Mouse (Mus musculus): ENCODE measurements around the gene Dennd1a. TPM values are rescaled to one million over a fixed set of nuclear protein-coding genes. Genes with fewer than 3 reads are reported as not detected.

The Dennd1a gene
- polyA plus RNA-seq, 1 experiment from 2014 or later: 3.8 TPM

- Histone ChIP-seq H3K9me3 (ENCODE audit: low read length) (no peaks in the 10 kb centered on the region), H3K4me1 (ENCODE audit: insufficient read depth) (peaks cover 16% of the 10 kb centered on the region), H3K27ac (ENCODE audit: low read depth) (no peak overlapping the region), H3K4me2 (ENCODE audit: low read depth, low read length) (no peak overlapping the region), H3K9ac (replicated peaks) (no peak overlapping the region), H3K36me3 (replicated peaks; ENCODE audit: insufficient read depth, low read length) (no peaks in the 10 kb centered on the region), H3K4me3 (ENCODE audit: low read depth, low read length) (no peak overlapping the region), H3K27me3 (ENCODE audit: insufficient read depth, low read length) (no peaks in the 10 kb centered on the region)
- 74% methylated on average over 6 of the region's 6 CpGs for WGBS (ENCODE audit: insufficient replicate concordance)
- ATAC-seq (no peak), DNase-seq (no peak)
- no peak for TF ChIP-seq CTCF (IDR thresholded peaks at IDR 0.05; ENCODE audit: low read depth)
- TF ChIP-seq EP300 (IDR thresholded peaks at IDR 0.05; ENCODE audit: low read depth): no peak
These were observed 157.0 kb downstream of the Dennd1a start for GRCm38 (mm10) chr2:38129961-38130802.

- Histone ChIP-seq H3K4me1 (ENCODE audit: insufficient read depth) (peaks cover 5% of the 10 kb centered on the region), H3K4me3 (ENCODE audit: low read depth, low read length) (no peak overlapping the region), H3K4me2 (ENCODE audit: low read depth, low read length) (peak overlapping the region; percentile 50), H3K9me3 (ENCODE audit: low read length) (no peaks in the 10 kb centered on the region), H3K27me3 (ENCODE audit: insufficient read depth, low read length) (no peaks in the 10 kb centered on the region), H3K36me3 (replicated peaks; ENCODE audit: insufficient read depth, low read length) (peaks cover 3% of the 10 kb centered on the region; the same call in 1 of the 2 replicates), H3K9ac (replicated peaks) (no peak overlapping the region), H3K27ac (ENCODE audit: low read depth) (peak overlapping the region; percentile 53; the same call in 1 of the 2 replicates)
- WGBS (ENCODE audit: insufficient replicate concordance): 43% methylated on average over 3 of the region's 3 CpGs
- ATAC-seq (peak; percentile 87), DNase-seq (no peak)
- no peak for TF ChIP-seq CTCF (IDR thresholded peaks at IDR 0.05; ENCODE audit: low read depth)
- peak; percentile 94 for TF ChIP-seq EP300 (IDR thresholded peaks at IDR 0.05; ENCODE audit: low read depth)
These were observed 160.8 kb downstream of the Dennd1a start for GRCm38 (mm10) chr2:38126383-38126732.

GRCm38 (mm10) chr2:38125671-38126382 lies 161.4 kb downstream of the Dennd1a start:
- Histone ChIP-seq H3K9me3 (ENCODE audit: low read length) (no peaks in the 10 kb centered on the region), H3K4me3 (ENCODE audit: low read depth, low read length) (no peak overlapping the region), H3K27me3 (ENCODE audit: insufficient read depth, low read length) (no peaks in the 10 kb centered on the region), H3K9ac (replicated peaks) (no peak overlapping the region), H3K4me2 (ENCODE audit: low read depth, low read length) (peak overlapping the region; percentile 50), H3K4me1 (ENCODE audit: insufficient read depth) (peaks cover 5% of the 10 kb centered on the region), H3K36me3 (replicated peaks; ENCODE audit: insufficient read depth, low read length) (peaks cover 3% of the 10 kb centered on the region; the same call in 1 of the 2 replicates), H3K27ac (ENCODE audit: low read depth) (peak overlapping the region; percentile 53; the same call in 1 of the 2 replicates)
- WGBS (ENCODE audit: insufficient replicate concordance): 54% methylated on average over 5 of the region's 5 CpGs
- TF ChIP-seq CTCF (IDR thresholded peaks at IDR 0.05; ENCODE audit: low read depth): peak; percentile 19; the same call in 1 of the 2 replicates
- no peak for TF ChIP-seq EP300 (IDR thresholded peaks at IDR 0.05; ENCODE audit: low read depth)
- DNase-seq: no peak
- peak; percentile 88 for ATAC-seq

GRCm38 (mm10) chr2:38124727-38125126 lies 162.5 kb downstream of the Dennd1a start:
- Histone ChIP-seq H3K4me2 (ENCODE audit: low read depth, low read length) (no peak overlapping the region), H3K9ac (replicated peaks) (no peak overlapping the region), H3K4me1 (ENCODE audit: insufficient read depth) (peaks cover 5% of the 10 kb centered on the region), H3K36me3 (replicated peaks; ENCODE audit: insufficient read depth, low read length) (peaks cover 3% of the 10 kb centered on the region; the same call in 1 of the 2 replicates), H3K27ac (ENCODE audit: low read depth) (no peak overlapping the region), H3K4me3 (ENCODE audit: low read depth, low read length) (no peak overlapping the region), H3K27me3 (ENCODE audit: insufficient read depth, low read length) (no peaks in the 10 kb centered on the region), H3K9me3 (ENCODE audit: low read length) (no peaks in the 10 kb centered on the region)
- WGBS (ENCODE audit: insufficient replicate concordance): 86% methylated on average over 1 of the region's 1 CpGs
- no peak for DNase-seq
- TF ChIP-seq EP300 (IDR thresholded peaks at IDR 0.05; ENCODE audit: low read depth) (no peak), CTCF (IDR thresholded peaks at IDR 0.05; ENCODE audit: low read depth) (no peak)
- no peak for ATAC-seq

GRCm38 (mm10) chr2:38115000-38115399 lies 172.2 kb downstream of the Dennd1a start:
- H3K4me2 ChIP-seq (ENCODE audit: low read depth, low read length): no peak overlapping the region
- H3K27ac ChIP-seq (ENCODE audit: low read depth): no peak overlapping the region
- DNase-seq: no peak
- TF ChIP-seq EP300 (IDR thresholded peaks at IDR 0.05; ENCODE audit: low read depth): no peak
- TF ChIP-seq CTCF (IDR thresholded peaks at IDR 0.05; ENCODE audit: low read depth): no peak
- no peak overlapping the region for H3K9ac ChIP-seq (replicated peaks)
- H3K36me3 ChIP-seq (replicated peaks; ENCODE audit: insufficient read depth, low read length): no peaks in the 10 kb centered on the region
- no peak for ATAC-seq
- no peaks in the 10 kb centered on the region for H3K9me3 ChIP-seq (ENCODE audit: low read length)
- no peak overlapping the region for H3K4me3 ChIP-seq (ENCODE audit: low read depth, low read length)
- no peaks in the 10 kb centered on the region for H3K27me3 ChIP-seq (ENCODE audit: insufficient read depth, low read length)
- H3K4me1 ChIP-seq (ENCODE audit: insufficient read depth): 0 out of 2 replicates have a peak, but pooled peaks cover 3% of the 10 kb centered on the region
- WGBS (ENCODE audit: insufficient replicate concordance): 76% methylated on average over 2 of the region's 2 CpGs

Measured in liver, postnatal 0 days (tissue).